Mouse (Mus musculus) hindbrain, postnatal 0 days (tissue): ENCODE data around the gene Zscan26. TPM values are rescaled to one million over a fixed set of nuclear protein-coding genes. Genes with fewer than 3 reads are reported as not detected.
"Not testable (repeated sequence)": the region's sequence is repeated elsewhere in the genome, so short reads cannot be mapped to it uniquely, and the experiment has no call there.

Experiments
- ATAC-seq: fragments of 200-750 bp; cut with Nextera tagmentation; 2 replicates; pipeline ENCODE4 v1.8.0; 2017; ENCODE audit warnings: mild to moderate bottlenecking, moderate TSS enrichment, moderate library complexity
- DNase-seq: peaks from one replicate; pipeline ENCODE4 v3.0.0-alpha.2; 2015; ENCODE audit warnings: low spot score
- H3K27ac ChIP-seq: fragments of 300-500 bp; sonication (generic); 2 replicates; pipeline ENCODE4 v1.5.1; 2014; ENCODE audit warnings: mild to moderate bottlenecking
- H3K27me3 ChIP-seq: fragments of 300-500 bp; sonication (generic); 2 replicates; pipeline ENCODE4 v1.6.1; 2014; ENCODE audit warnings: low read length, mixed read lengths; ENCODE audit not compliant: insufficient read depth
- H3K36me3 ChIP-seq: fragments of 300-500 bp; sonication (generic); 2 replicates; pipeline ENCODE4 v1.6.1; 2014; ENCODE audit warnings: low read length, mixed read lengths; ENCODE audit not compliant: insufficient read depth
- H3K4me1 ChIP-seq: fragments of 300-500 bp; sonication (generic); 2 replicates; pipeline ENCODE4 v1.6.1; 2014; ENCODE audit warnings: antibody characterized with exemption, low read length, mixed read lengths; ENCODE audit not compliant: insufficient read depth
- H3K4me2 ChIP-seq: fragments of 300-500 bp; sonication (generic); 2 replicates; pipeline ENCODE4 v1.6.1; 2014; ENCODE audit warnings: low read depth, mild to moderate bottlenecking, low read length, moderate library complexity, mixed read lengths
- H3K4me3 ChIP-seq: fragments of 300-500 bp; sonication (generic); 2 replicates; pipeline ENCODE4 v1.5.1; 2014; ENCODE audit warnings: low read length
- H3K9ac ChIP-seq: fragments of 300-500 bp; sonication (generic); replicated peaks from 2 replicates; pipeline ENCODE4 v1.6.1; 2014; ENCODE audit warnings: mild to moderate bottlenecking, low read length, moderate library complexity, mixed read lengths
- H3K9me3 ChIP-seq: fragments of 300-500 bp; sonication (generic); 2 replicates; pipeline ENCODE4 v1.6.1; 2016; ENCODE audit warnings: low read length, mixed read lengths
- CTCF ChIP-seq: IDR thresholded peaks from 2 replicates; pipeline ENCODE4 v1.5.1; 2016; ENCODE audit warnings: antibody characterized with exemption, control low read depth, low read depth
- WGBS: fragments of 180-500 bp; shearing (Covaris S2); extraction: QIAGEN DNeasy Blood & Tissue Kit; methylation state at CpG from one replicate; pipeline ENCODE4 v1.1.7; 2014; 5-methylcytosine and 5-hydroxymethylcytosine counted together
- polyA plus RNA-seq: library from polyadenylated mRNA; unstranded; fragments of >200 nt; fragmentation: Nextera tagmentation; extraction: Ambion mirVana; gene quantifications from 2 replicates; pipeline ENCODE4 v1.2.1, GENCODE M21; 2015
- total RNA-seq: library from RNA; depleted of rRNA; stranded (reverse); fragments of >200 nt; gene quantifications from 2 replicates; pipeline ENCODE4 v1.2.3, GENCODE M21; 2014

Zscan26 gene
- total and polyA plus RNA-seq, 2 experiments from 2014 or later, result 18.8 to 19.4 TPM

DNA sequence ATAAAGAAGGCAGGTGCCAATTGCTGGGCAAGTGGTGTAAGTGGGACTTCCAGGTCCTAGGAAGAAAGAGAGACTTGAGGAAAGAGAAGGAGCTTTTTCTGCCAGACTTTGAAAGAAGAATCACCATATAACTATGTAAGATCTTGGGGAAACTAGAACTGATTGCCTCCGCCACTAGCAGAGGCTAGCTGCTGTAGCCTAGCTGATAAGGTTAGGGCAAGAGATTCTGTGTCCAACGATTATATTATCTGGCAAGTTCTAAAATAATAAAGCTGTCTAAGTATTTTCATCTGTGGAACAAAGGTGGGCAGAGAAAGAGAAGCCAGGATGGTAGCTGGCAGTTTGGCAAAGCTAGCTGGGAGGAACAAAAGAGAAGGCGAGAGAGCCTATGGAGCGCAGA is 18.9 kb upstream of the Zscan26 start:
- H3K4me1 ChIP-seq, result no peaks in the 10 kb centered on the region
- no peaks in the 10 kb centered on the region for H3K9me3 ChIP-seq
- 31% methylated on average over 4 of the region's 4 CpGs for WGBS
- H3K36me3 ChIP-seq, result no peaks in the 10 kb centered on the region
- ATAC-seq (no peak), DNase-seq (no peak)
- no peak overlapping the region for H3K4me2 ChIP-seq
- no peak overlapping the region for H3K4me3 ChIP-seq
- H3K27me3 ChIP-seq, result 0 out of 2 replicates have a peak, but pooled peaks cover 4% of the 10 kb centered on the region
- no peak overlapping the region for H3K27ac ChIP-seq
- TF ChIP-seq CTCF, result no peak
- no peak overlapping the region for H3K9ac ChIP-seq

DNA sequence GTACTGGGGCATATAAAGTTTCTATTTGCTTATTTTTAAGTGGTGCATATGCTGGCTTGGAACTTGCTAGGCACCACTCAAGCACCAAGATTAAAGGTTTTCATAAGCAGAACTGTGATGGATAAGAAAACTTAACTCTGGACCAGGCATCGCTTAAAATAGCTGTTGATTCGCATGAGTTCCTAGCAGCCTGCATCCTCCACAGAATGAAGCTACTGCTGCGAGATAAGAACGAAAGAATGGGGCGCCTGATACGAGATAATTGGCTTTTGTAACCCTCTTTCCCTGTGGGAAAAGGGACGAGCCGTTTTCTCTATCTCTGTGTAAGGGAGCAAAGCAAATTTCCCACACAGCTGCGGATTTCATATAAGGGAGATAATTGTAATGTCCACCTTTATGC is 15.6 kb upstream of the Zscan26 start:
- no peak for ATAC-seq
- no peak overlapping the region for H3K4me3 ChIP-seq
- H3K4me2 ChIP-seq, result peak overlapping the region; percentile 87
- TF ChIP-seq CTCF, result no peak
- no peaks in the 10 kb centered on the region for H3K36me3 ChIP-seq
- 24% methylated on average over 9 of the region's 9 CpGs for WGBS
- H3K9ac ChIP-seq, result no peak overlapping the region
- H3K4me1 ChIP-seq, result no peaks in the 10 kb centered on the region
- H3K27me3 ChIP-seq, result 0 out of 2 replicates have a peak, but pooled peaks cover 4% of the 10 kb centered on the region
- H3K9me3 ChIP-seq, result no peaks in the 10 kb centered on the region
- DNase-seq, result no peak
- no peak overlapping the region for H3K27ac ChIP-seq

DNA sequence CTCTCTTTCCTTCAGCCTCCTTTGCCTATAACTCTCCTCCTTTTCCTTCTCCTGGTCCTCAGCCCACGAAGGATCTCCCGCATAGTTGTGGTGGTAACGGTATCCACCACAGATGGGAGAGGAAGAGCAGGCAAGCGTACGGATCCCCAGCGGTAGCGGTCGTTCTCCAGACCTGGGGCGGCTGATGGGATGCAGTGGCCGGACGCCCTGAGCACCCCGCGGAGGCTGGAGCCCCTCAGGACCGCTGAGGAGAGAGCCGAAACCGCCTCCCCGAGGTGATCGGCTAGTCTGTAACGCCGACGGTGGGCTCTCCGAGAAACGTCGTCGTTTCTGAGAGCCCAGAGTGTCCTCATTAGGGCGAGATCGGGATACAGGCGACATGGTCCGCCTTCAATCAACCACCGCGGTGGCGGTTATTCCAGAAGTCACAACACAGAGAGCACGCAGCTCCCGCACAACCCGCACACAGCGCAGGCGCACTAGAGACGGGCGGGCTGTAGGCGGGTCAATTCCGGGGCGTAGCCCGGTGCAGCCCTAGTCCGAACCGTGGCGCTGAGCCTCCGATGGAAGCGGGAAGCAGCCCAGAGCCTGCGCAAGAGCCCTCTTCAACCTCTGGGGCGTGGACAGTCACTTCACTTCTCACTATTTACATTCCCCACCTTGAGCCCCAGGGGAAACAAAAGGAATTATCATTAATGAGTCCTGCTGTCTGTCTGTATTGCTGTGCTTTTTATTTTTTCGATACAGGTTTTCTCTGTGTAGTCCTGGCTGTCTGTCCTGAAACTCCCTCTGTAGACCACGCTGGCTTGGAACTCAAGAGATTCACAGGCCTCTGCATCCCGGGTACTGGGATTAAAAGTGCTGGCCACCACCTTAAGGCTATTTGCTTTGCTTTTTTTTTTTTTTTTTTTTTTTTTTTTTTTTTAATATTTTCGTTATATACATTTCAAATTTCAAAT is 14.8 kb upstream of the Zscan26 start, which contains the start of gene Nkapl:
Nkapl (minus strand) TSS at position 449 of the 959 bp plus-strand sequence.
- Histone ChIP-seq H3K9ac (peak within 1 kb of the TSS; percentile 67), H3K27me3 (0 out of 2 replicates have a peak, but pooled peaks cover 4% of the 10 kb centered on the region), H3K4me3 (peak within 1 kb of the TSS; percentile 66), H3K27ac (peak within 1 kb of the TSS; percentile 73; the same call in 1 of the 2 replicates), H3K36me3 (no peaks in the 10 kb centered on the region), H3K4me2 (peak within 1 kb of the TSS; percentile 87), H3K4me1 (no peaks in the 10 kb centered on the region), H3K9me3 (no peaks in the 10 kb centered on the region)
- 1% methylated on average over 54 of the region's 54 CpGs for WGBS
- peak; percentile 92 for DNase-seq
- TF ChIP-seq CTCF, result no peak
- peak; percentile 99 for ATAC-seq

DNA sequence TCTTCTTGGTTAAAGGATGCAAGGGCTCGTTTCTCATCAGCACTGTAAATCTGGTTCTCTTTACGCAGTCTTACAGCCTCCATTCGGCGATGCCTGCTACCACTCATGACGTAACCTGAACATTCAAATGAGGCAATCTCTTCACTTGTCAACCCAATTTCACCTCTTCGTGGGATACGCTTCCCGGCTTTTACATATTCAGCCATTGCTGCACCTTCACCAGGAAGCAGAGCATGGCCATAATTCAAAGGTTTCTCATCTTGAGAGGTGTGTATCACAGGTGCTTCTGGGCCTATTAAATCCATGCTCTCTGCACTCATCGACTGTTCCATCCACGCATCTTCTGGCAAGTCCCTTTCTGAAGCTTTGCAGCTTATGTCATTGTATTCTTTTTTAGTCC is 13.8 kb upstream of the Zscan26 start:
- WGBS, result 89% methylated on average over 10 of the region's 10 CpGs
- H3K4me1 ChIP-seq, result no peaks in the 10 kb centered on the region
- no peaks in the 10 kb centered on the region for H3K9me3 ChIP-seq
- no peak overlapping the region for H3K9ac ChIP-seq
- ATAC-seq (no peak), DNase-seq (no peak)
- no peak overlapping the region for H3K27ac ChIP-seq
- no peaks in the 10 kb centered on the region for H3K36me3 ChIP-seq
- TF ChIP-seq CTCF, result no peak
- H3K4me2 ChIP-seq, result no peak overlapping the region; the same call in 1 of the 2 replicates
- H3K4me3 ChIP-seq, result no peak overlapping the region
- 0 out of 2 replicates have a peak, but pooled peaks cover 4% of the 10 kb centered on the region for H3K27me3 ChIP-seq

DNA sequence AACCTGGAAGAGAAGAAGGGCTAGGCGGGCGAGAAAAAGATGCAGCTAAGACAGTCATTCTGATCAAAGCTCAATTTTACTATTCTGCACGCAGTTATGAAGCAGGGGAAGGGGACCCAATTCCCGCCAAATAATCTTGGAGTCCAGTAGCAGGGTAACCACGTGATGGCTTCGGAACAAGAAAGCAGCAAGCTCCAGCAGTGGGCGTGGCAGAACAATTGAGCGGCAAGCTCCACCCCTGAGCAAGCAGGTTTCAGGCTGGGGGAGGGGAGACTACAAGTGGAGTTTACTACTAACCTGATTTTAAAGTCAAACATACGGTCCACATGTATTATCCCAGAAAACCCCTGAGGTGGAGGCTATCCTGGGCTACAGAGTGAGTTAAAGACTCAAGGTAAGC is 9.0 kb upstream of the Zscan26 start:
- WGBS, result 53% methylated on average over 9 of the region's 9 CpGs
- H3K4me2 ChIP-seq, H3K9me3 ChIP-seq, H3K27ac ChIP-seq, H3K36me3 ChIP-seq, H3K9ac ChIP-seq, H3K4me3 ChIP-seq, DNase-seq, H3K4me1 ChIP-seq, H3K27me3 ChIP-seq, ATAC-seq: not testable (repeated sequence)

DNA sequence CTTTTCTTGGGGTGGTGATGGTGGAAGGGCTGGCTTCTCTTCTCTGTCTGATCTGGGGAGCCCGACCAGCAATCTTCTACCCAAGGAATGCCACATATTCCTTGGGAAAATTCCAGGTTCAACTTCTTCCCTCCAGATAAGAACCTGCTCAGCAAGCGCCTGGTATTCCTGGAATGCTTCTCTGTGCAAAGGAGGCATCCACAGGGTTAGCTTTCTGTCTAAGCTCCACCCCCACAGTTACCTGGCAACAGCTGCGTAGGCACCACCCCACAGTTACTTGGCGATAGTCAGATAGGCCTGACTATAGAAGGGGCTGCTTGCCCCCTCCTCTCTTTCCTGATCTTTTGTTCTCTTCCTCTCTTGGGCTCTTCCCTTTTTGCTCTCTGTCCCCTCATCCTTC is 2.8 kb upstream of the Zscan26 start:
- Histone ChIP-seq H3K36me3 (no peaks in the 10 kb centered on the region), H3K4me3 (no peak overlapping the region), H3K9me3 (no peaks in the 10 kb centered on the region), H3K9ac (no peak overlapping the region), H3K4me2 (no peak overlapping the region), H3K4me1 (peaks cover 7% of the 10 kb centered on the region; the same call in 1 of the 2 replicates), H3K27me3 (no peaks in the 10 kb centered on the region), H3K27ac (no peak overlapping the region)
- 12% methylated on average over 4 of the region's 4 CpGs for WGBS
- ATAC-seq (no peak), DNase-seq (no peak)
- TF ChIP-seq CTCF, result no peak
